Mouse (Mus musculus): ENCODE measurements around the gene Ttc7b.

GRCm38 (mm10) chr12:100303141-100303540 is 217.5 kb downstream of the Ttc7b start:
- TF ChIP-seq EP300 (IDR thresholded peaks at IDR 0.05; ENCODE audit: low read depth) (no peak), CTCF (IDR thresholded peaks at IDR 0.05; ENCODE audit: low read depth) (no peak)

Measured in liver, postnatal 0 days (tissue).